Mouse (Mus musculus): ENCODE data around the gene Prr22.

The Prr22 gene

DNA sequence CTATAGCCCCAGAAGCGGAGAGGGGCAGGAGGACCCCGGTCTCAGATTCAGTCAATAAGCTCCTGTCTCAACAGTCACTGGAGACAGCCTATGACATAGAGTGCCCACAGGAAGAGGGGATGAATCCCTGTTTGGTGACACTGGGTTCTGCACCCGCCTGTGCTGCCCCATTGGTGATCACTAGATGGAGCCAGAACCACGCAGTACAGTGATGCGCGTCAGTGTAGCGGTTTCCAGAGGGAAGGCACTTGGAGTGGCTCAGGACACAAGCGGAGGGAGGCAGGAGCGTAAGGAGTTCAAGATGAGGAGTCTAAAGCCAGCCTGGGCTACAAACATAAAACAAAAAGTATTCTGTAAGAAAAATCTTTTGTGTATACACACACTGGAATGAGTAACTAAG, 38.5 kb downstream of the Prr22 start:
- peak; percentile 81 for DNase-seq (ENCODE audit: low spot score)

GRCm38 (mm10) chr17:56810245-56810644, 40.2 kb downstream of the Prr22 start:
- DNase-seq (ENCODE audit: low spot score) = peak; percentile 92

DNA sequence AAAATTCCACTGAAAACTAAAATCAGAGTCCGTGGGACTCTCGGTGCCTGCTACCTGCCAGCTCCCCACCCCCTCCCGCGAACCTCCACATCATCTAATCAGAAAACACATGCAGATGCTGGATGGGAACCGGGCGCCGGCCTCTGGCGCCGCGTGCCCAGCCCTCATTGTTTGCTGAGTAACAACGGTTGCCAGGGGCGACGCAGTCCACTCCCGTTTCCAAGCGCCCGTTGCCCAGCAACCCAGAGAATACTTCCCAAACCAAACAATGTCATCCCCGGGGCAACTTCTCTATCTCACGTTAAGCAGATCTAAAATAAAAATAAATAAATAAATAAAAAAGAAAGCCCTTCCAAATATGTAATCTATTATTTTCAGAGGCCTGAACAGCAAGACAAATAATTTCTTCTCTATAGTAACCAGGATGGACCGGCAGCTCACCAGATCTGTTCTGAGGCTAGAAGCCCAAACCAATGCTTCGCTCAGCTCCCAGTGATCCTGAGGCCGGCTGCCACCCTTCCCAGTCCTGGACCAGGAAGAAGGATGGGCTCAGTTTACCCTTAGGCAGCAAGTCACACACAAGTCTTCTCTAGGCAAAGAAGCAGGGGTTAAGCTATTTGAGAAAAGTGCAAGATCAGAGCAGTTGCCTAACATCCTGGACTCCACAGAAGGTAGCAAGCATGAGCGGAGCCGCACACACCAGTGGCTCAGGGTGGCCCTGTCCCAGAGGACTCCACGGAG, 44.4 kb downstream of the Prr22 start:
- DNase-seq (ENCODE audit: low spot score) = peak; percentile 85

- no peak for DNase-seq (ENCODE audit: low spot score)
Observed at GRCm38 (mm10) chr17:56815057-56815345, 45.0 kb downstream of the Prr22 start.

DNA sequence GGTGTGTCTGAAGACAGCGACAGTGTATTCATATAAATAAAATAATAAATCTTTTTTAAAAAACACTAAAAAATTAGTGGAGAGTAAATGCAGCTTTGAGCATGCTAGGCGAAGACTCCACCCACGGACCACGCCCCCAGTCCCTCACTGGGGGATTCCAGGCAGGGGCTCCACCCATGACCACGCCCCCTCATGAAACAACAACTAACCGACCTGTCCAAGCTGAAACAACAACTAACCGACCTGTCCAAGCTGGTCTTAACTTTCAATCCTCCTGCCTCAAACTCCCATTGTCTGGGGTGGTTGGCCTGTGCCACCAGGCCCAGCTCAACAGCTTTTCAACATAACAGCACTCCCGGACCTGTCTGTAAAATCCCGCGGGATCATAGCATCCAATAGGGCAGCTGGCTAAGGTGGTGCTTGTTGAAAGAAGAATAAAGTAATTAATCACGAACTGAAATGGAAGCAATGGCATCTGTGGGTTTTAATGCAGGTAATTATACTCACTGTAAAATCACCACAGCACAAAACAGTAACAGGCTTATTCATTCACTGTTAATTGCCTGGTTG, 48.1 kb downstream of the Prr22 start:
- peak; percentile 67 for DNase-seq (ENCODE audit: low spot score)

GRCm38 (mm10) chr17:56819032-56819545, 49.0 kb downstream of the Prr22 start:
- DNase-seq (ENCODE audit: low spot score) = peak; percentile 30

GRCm38 (mm10) chr17:56819694-56820111, 49.7 kb downstream of the Prr22 start:
- peak; percentile 79 for DNase-seq (ENCODE audit: low spot score)

Measured in urinary bladder, postnatal 14 days (tissue).